Mouse (Mus musculus) hindbrain, embryonic 13.5 days (tissue): Measurements from ENCODE around the gene Slc7a14. TPM values are rescaled to one million over a fixed set of nuclear protein-coding genes. Genes with fewer than 3 reads are reported as not detected.
A peak's percentile ranks its signal among the peaks of the same experiment; 100 is the strongest.

Experiments
- ATAC-seq: fragments of 200-750 bp; cut with Nextera tagmentation; 2 replicates; pipeline ENCODE4 v1.8.0; 2017; ENCODE audit warnings: moderate TSS enrichment; ENCODE audit not compliant: low FRiP score
- H3K27ac ChIP-seq: fragments of 300-500 bp; sonication (generic); 2 replicates; pipeline ENCODE4 v1.5.1; 2015; ENCODE audit warnings: inconsistent platforms, mild to moderate bottlenecking, moderate library complexity
- H3K27me3 ChIP-seq: fragments of 300-500 bp; sonication (generic); 2 replicates; pipeline ENCODE4 v1.6.1; 2015; ENCODE audit warnings: mild to moderate bottlenecking, inconsistent platforms
- H3K36me3 ChIP-seq: fragments of 300-500 bp; sonication (generic); 2 replicates; pipeline ENCODE4 v1.6.1; 2015; ENCODE audit warnings: mild to moderate bottlenecking, inconsistent platforms
- H3K4me1 ChIP-seq: fragments of 300-500 bp; sonication (generic); replicated peaks from 2 replicates; pipeline ENCODE4 v1.6.1; 2015; ENCODE audit warnings: inconsistent platforms
- H3K4me2 ChIP-seq: fragments of 300-500 bp; sonication (generic); 2 replicates; pipeline ENCODE4 v1.6.1; 2015; ENCODE audit warnings: inconsistent platforms, mild to moderate bottlenecking, moderate library complexity
- H3K4me3 ChIP-seq: fragments of 300-500 bp; sonication (generic); 2 replicates; pipeline ENCODE4 v1.5.1; 2015; ENCODE audit warnings: mild to moderate bottlenecking, inconsistent platforms
- H3K9ac ChIP-seq: fragments of 300-500 bp; sonication (generic); 2 replicates; pipeline ENCODE4 v1.6.1; 2015; ENCODE audit warnings: mild to moderate bottlenecking, inconsistent platforms
- H3K9me3 ChIP-seq: fragments of 300-500 bp; sonication (generic); 2 replicates; pipeline ENCODE4 v1.6.1; 2016; ENCODE audit warnings: inconsistent platforms
- WGBS: fragments of 180-500 bp; shearing (Covaris S2); methylation state at CpG from one replicate; pipeline ENCODE4 v1.1.7; 2015; 5-methylcytosine and 5-hydroxymethylcytosine counted together
- polyA plus RNA-seq: library from polyadenylated mRNA; unstranded; fragments of >200 nt; fragmentation: Nextera tagmentation; extraction: Ambion mirVana; gene quantifications from 2 replicates; pipeline ENCODE4 v1.2.1, GENCODE M21; 2015

Gene Slc7a14
- polyA plus RNA-seq, 1 experiment from 2014 or later = 3.8 TPM

DNA sequence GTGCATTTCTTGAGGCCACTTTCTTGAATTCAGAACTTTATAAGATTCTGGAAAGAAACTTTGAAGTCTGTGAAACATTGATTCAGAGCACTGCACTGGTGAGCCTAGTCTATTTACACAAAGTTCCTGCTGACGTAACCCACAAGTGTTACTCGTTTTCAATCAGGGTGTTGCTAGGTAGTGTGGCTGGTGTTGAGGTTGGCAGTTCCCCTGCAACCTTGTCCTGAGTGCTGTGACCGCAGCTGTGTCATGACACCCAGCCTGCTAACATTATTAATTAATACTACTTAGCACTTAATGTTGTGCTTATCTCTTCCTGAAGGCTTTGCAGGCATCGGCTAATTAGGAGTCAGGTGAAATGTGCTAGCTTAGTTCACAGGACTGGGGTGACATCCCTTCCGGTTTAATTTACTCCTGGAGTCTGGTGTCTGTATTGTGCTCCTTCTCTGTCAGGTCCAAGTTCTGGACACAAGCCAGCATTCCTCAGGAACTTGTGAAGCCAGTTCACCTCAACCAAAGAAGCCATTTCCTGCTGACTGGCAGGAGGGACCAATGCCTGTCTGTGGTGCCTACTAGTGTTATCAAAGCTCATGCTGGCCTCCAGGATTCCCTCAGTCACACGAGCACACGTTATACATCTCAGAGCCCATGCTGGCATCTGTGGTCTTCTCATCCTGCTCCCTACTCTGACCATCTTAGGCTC lies 50.5 kb downstream of the Slc7a14 start:
- Histone ChIP-seq H3K36me3 (peaks cover 8% of the 10 kb centered on the region; the same call in 1 of the 2 replicates), H3K27ac (no peak overlapping the region), H3K9me3 (no peaks in the 10 kb centered on the region), H3K27me3 (no peaks in the 10 kb centered on the region), H3K4me2 (no peak overlapping the region), H3K4me3 (no peak overlapping the region), H3K4me1 (0 out of 2 replicates have a peak, but pooled peaks cover 7% of the 10 kb centered on the region), H3K9ac (no peak overlapping the region)
- WGBS = 78% methylated on average over 7 of the region's 7 CpGs
- ATAC-seq = no peak

GRCm38 (mm10) chr3:31254427-31254826 lies 55.8 kb downstream of the Slc7a14 start:
- H3K4me1 ChIP-seq = no peaks in the 10 kb centered on the region
- 91% methylated on average over 7 of the region's 7 CpGs for WGBS
- H3K27ac ChIP-seq = no peak overlapping the region
- H3K4me3 ChIP-seq = no peak overlapping the region
- no peak overlapping the region for H3K9ac ChIP-seq
- H3K27me3 ChIP-seq = no peaks in the 10 kb centered on the region
- no peaks in the 10 kb centered on the region for H3K9me3 ChIP-seq
- no peak for ATAC-seq
- peaks cover 8% of the 10 kb centered on the region; the same call in 1 of the 2 replicates for H3K36me3 ChIP-seq
- no peak overlapping the region for H3K4me2 ChIP-seq

- Histone ChIP-seq H3K36me3 (peaks cover 8% of the 10 kb centered on the region; the same call in 1 of the 2 replicates), H3K9me3 (no peaks in the 10 kb centered on the region), H3K9ac (no peak overlapping the region), H3K4me2 (no peak overlapping the region), H3K4me1 (no peaks in the 10 kb centered on the region), H3K27ac (no peak overlapping the region), H3K27me3 (no peaks in the 10 kb centered on the region), H3K4me3 (no peak overlapping the region)
- no peak for ATAC-seq
- 90% methylated on average over 9 of the region's 9 CpGs for WGBS
Measured at GRCm38 (mm10) chr3:31253862-31254261, 56.3 kb downstream of the Slc7a14 start.

- 69% methylated on average over 3 of the region's 3 CpGs for WGBS
- Histone ChIP-seq H3K36me3 (peaks cover 6% of the 10 kb centered on the region; the same call in 1 of the 2 replicates), H3K27ac (no peak overlapping the region), H3K4me2 (no peak overlapping the region), H3K4me3 (no peak overlapping the region), H3K27me3 (no peaks in the 10 kb centered on the region), H3K9me3 (no peaks in the 10 kb centered on the region), H3K4me1 (no peaks in the 10 kb centered on the region), H3K9ac (no peak overlapping the region)
- no peak for ATAC-seq
Measured at GRCm38 (mm10) chr3:31252566-31252965, 57.6 kb downstream of the Slc7a14 start.

GRCm38 (mm10) chr3:31243478-31243877 lies 66.7 kb downstream of the Slc7a14 start:
- no peak overlapping the region for H3K4me3 ChIP-seq
- H3K27me3 ChIP-seq = no peaks in the 10 kb centered on the region
- H3K4me2 ChIP-seq = no peak overlapping the region
- H3K9ac ChIP-seq = no peak overlapping the region
- no peaks in the 10 kb centered on the region for H3K36me3 ChIP-seq
- peak; percentile 19; the same call in 1 of the 2 replicates for ATAC-seq
- no peaks in the 10 kb centered on the region for H3K4me1 ChIP-seq
- no peak overlapping the region for H3K27ac ChIP-seq
- no peaks in the 10 kb centered on the region for H3K9me3 ChIP-seq
- 48% methylated on average over 1 of the region's 1 CpGs for WGBS

GRCm38 (mm10) chr3:31240840-31241239 lies 69.3 kb downstream of the Slc7a14 start:
- 82% methylated on average over 8 of the region's 8 CpGs for WGBS
- Histone ChIP-seq H3K27ac (no peak overlapping the region), H3K4me3 (no peak overlapping the region), H3K4me2 (no peak overlapping the region), H3K36me3 (0 out of 2 replicates have a peak, but pooled peaks cover 9% of the 10 kb centered on the region), H3K9ac (no peak overlapping the region), H3K27me3 (no peaks in the 10 kb centered on the region), H3K4me1 (no peaks in the 10 kb centered on the region), H3K9me3 (no peaks in the 10 kb centered on the region)
- no peak for ATAC-seq

DNA sequence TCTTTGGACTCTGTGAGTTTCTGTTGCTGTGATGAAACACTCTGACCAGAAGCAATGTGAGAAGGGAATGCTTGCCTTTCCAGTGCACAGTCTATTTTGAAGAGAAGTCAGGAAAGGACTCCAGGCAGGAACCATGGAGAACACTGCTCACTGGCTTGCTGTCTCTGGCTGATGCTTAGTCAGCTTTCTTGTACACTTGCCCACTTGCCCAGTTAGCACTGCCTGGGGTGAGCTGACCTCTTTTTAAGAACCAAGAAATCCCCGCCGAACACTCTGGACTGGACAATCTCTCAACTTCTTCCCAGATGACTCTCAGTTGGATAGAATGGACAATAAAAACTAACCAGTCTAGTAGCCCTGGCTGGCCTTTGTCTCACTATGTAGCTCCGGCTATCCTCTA lies 70.5 kb downstream of the Slc7a14 start:
- Histone ChIP-seq H3K9ac (no peak overlapping the region), H3K4me2 (no peak overlapping the region), H3K27me3 (no peaks in the 10 kb centered on the region), H3K9me3 (no peaks in the 10 kb centered on the region), H3K4me1 (no peaks in the 10 kb centered on the region), H3K27ac (no peak overlapping the region), H3K36me3 (0 out of 2 replicates have a peak, but pooled peaks cover 13% of the 10 kb centered on the region), H3K4me3 (no peak overlapping the region)
- 87% methylated on average over 3 of the region's 3 CpGs for WGBS
- ATAC-seq = no peak

DNA sequence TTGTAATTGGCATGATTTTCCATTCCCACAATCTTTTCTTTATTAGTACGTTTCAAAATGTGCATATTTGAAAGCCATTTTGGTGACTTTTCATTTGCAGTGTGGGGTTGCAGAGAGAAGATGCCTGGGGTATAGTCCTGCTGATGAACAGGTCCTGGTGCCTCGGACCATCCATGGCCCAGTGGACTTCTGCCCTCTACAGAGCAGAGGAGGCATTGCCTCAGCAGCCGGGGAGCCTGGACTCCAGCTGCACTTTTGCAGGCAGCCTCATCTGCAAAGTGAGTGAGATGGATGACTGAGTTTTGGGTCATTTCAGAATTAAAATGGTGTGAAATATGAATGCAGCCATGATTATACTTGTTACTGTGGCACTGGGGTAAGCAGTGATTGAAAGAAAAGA lies 72.2 kb downstream of the Slc7a14 start:
- Histone ChIP-seq H3K27me3 (no peaks in the 10 kb centered on the region), H3K4me3 (no peak overlapping the region), H3K9me3 (no peaks in the 10 kb centered on the region), H3K36me3 (0 out of 2 replicates have a peak, but pooled peaks cover 13% of the 10 kb centered on the region), H3K4me1 (no peaks in the 10 kb centered on the region), H3K27ac (no peak overlapping the region), H3K4me2 (no peak overlapping the region), H3K9ac (no peak overlapping the region)
- no peak for ATAC-seq
- 38% methylated on average over 3 of the region's 3 CpGs for WGBS

DNA sequence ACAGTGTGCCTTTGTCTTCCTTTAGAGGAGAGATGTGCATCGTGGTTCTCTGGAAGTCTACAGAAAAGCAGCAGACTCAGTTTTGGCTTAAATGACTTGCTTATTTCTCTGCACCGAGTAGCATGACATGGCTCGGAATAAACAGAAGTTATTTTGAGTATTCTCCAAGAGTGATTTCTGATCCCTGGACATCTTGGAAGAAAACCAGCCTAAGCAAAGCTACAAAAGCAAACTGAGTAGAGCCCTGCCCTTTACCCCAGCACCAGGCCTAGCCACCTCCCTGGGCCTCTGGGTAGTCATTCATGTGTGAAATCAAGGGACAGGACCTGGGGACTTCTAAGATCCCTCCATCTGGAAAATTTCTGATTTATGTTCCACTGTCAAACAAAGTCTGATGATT lies 74.0 kb downstream of the Slc7a14 start:
- no peak overlapping the region for H3K4me3 ChIP-seq
- H3K9me3 ChIP-seq = no peaks in the 10 kb centered on the region
- H3K36me3 ChIP-seq = 0 out of 2 replicates have a peak, but pooled peaks cover 13% of the 10 kb centered on the region
- H3K9ac ChIP-seq = no peak overlapping the region
- no peaks in the 10 kb centered on the region for H3K27me3 ChIP-seq
- no peak overlapping the region for H3K4me2 ChIP-seq
- WGBS = 89% methylated on average over 3 of the region's 3 CpGs
- no peak overlapping the region for H3K27ac ChIP-seq
- ATAC-seq = no peak
- no peaks in the 10 kb centered on the region for H3K4me1 ChIP-seq

- Histone ChIP-seq H3K27ac (no peak overlapping the region), H3K4me1 (no peaks in the 10 kb centered on the region), H3K27me3 (no peaks in the 10 kb centered on the region), H3K36me3 (0 out of 2 replicates have a peak, but pooled peaks cover 13% of the 10 kb centered on the region), H3K9me3 (no peaks in the 10 kb centered on the region), H3K9ac (no peak overlapping the region), H3K4me2 (no peak overlapping the region), H3K4me3 (no peak overlapping the region)
- no peak for ATAC-seq
- 82% methylated on average over 7 of the region's 7 CpGs for WGBS
Measured at GRCm38 (mm10) chr3:31234356-31234755, 75.8 kb downstream of the Slc7a14 start.

DNA sequence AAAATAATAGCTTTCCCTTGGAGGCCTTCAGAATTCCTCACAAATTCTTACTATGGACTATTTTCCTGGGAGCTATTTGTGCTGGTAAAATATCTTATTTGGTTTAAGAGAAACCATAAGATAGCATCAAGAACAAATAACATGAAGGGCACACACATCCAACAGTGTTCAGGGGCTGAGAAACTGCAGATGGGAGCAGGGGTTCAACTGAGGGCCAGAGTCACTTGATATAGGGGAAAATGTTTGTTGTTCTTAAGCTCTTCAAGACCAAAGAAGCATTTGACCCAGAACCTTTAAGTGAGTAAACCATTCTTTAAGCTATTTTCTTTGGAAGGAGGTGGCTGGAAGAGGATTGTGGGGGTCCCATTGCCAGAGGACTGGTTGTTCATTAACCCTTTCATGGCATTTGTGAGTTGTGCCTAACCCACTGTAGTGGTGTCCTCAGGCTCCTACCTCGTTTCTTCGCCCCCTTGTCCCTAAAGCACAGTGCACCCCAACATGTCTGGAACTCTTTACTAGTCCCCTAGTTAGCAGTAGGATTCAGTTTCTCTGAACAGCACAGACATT lies 76.3 kb downstream of the Slc7a14 start:
- H3K4me1 ChIP-seq = no peaks in the 10 kb centered on the region
- H3K9me3 ChIP-seq = no peaks in the 10 kb centered on the region
- no peak overlapping the region for H3K27ac ChIP-seq
- no peak overlapping the region for H3K4me3 ChIP-seq
- WGBS = 83% methylated on average over 2 of the region's 2 CpGs
- no peak overlapping the region for H3K9ac ChIP-seq
- H3K27me3 ChIP-seq = no peaks in the 10 kb centered on the region
- no peak overlapping the region for H3K4me2 ChIP-seq
- no peak for ATAC-seq
- H3K36me3 ChIP-seq = 0 out of 2 replicates have a peak, but pooled peaks cover 13% of the 10 kb centered on the region

DNA sequence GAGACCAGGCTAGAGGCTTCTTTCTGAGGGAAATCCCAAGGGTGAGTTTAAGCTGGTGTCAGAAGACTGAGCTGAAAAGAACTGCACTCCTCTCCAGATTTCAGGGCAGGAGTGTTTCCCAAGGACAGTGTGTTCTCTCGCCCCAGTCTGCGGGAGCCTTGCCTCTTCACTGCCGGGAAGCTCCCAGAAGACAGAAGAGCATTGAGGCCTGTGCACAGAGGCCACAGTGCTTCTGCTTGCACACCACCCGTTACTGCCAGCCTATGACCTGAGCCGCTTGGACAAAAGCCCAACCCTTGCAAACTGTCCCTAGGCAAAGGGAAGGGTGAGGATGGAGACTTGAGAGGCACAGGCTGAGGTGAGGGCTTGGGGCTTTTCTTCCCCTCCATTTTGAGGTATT lies 80.9 kb downstream of the Slc7a14 start:
- H3K27ac ChIP-seq = no peak overlapping the region
- 78% methylated on average over 5 of the region's 5 CpGs for WGBS
- H3K9ac ChIP-seq = no peak overlapping the region
- no peaks in the 10 kb centered on the region for H3K9me3 ChIP-seq
- H3K27me3 ChIP-seq = no peaks in the 10 kb centered on the region
- H3K4me3 ChIP-seq = no peak overlapping the region
- H3K4me1 ChIP-seq = peaks cover 5% of the 10 kb centered on the region; the same call in 1 of the 2 replicates
- H3K4me2 ChIP-seq = no peak overlapping the region
- ATAC-seq = no peak
- H3K36me3 ChIP-seq = peaks cover 21% of the 10 kb centered on the region

DNA sequence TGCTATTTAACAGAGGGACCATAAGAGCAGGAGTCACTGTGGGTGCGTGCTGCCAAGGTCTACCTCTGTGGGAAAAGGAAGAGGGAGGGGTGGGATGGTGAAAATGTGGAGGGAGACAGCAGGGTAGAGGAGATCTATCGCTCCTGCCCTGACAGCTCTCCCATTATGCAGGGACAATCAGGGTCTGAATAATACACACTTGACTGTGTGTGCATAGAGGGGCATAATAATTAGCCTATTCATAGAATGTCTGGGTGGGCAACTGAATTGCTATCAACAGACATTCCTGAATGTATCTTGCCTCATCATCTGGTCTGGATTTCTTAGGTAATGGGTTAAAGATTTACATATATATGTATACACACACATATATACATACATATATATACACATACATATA lies 81.7 kb downstream of the Slc7a14 start:
- peak; percentile 36; the same call in 1 of the 2 replicates for ATAC-seq
- peaks cover 29% of the 10 kb centered on the region for H3K36me3 ChIP-seq
- no peak overlapping the region for H3K4me3 ChIP-seq

More for the DNA sequence above, 81.7 kb downstream of the Slc7a14 start:
- no peak overlapping the region for H3K4me2 ChIP-seq
- H3K9me3 ChIP-seq = no peaks in the 10 kb centered on the region
- peaks cover 5% of the 10 kb centered on the region; the same call in 1 of the 2 replicates for H3K4me1 ChIP-seq
- no peak overlapping the region for H3K27ac ChIP-seq
- 42% methylated on average over 2 of the region's 2 CpGs for WGBS
- H3K27me3 ChIP-seq = no peaks in the 10 kb centered on the region
- H3K9ac ChIP-seq = no peak overlapping the region
